Mouse (Mus musculus) cerebellum, adult (tissue): ENCODE results near the gene Nrg4.
"Not testable (repeated sequence)": the region's sequence is repeated elsewhere in the genome, so short reads cannot be mapped to it uniquely, and the experiment has no call there.

Experiments
- ATAC-seq: cut with Nextera tagmentation; 2 replicates; pipeline ENCODE4 v1.9.2; 2017; ENCODE audit warnings: mild to moderate bottlenecking, moderate library complexity, mixed read lengths; ENCODE audit not compliant: insufficient number of reproducible peaks, low FRiP score, low TSS enrichment

Nrg4 gene

DNA sequence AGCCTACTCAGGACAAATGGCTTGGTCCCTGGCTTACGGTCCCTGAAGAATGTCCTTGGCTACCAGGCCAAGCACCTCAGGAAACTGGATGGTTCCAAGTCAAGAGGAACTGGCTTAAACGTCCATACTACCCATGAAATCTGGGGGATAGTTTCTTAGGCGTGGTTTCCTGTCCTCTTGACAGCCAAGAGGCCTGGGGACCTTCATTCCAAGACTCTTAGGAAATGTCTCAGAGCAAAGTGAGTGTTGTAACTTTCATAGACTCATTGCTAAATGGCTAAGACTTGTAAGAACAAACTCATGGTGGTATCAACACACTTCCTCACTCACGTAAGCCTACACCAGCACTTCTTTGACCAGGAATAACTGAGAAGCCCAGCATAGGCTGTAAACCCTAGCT lies 71.0 kb downstream of the Nrg4 start:
- no peak for ATAC-seq

GRCm38 (mm10) chr9:55255056-55255455 lies 71.6 kb downstream of the Nrg4 start:
- no peak for ATAC-seq

- no peak for ATAC-seq
Measured at GRCm38 (mm10) chr9:55253849-55254248, 72.8 kb downstream of the Nrg4 start.

DNA sequence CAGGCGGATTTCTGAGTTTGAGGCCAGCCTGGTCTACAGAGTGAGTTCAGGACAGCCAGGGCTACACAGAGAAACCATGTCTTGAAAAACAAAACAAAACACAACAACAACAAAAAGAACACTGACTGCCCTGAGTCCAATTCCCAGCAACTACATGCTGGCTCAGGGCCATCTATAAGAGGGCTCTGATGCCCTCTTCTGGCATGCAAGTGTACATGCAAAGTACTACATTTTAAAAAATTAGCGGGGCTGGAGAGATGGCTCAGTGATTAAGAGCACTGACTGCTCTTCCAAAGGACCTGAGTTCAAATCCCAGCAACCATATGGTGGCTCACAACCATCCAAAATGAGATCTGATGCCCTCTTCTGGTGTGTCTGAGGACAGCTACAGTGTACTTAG lies 74.5 kb downstream of the Nrg4 start:
- not testable (repeated sequence) for ATAC-seq

- no peak for ATAC-seq
Measured at GRCm38 (mm10) chr9:55250595-55251247, 75.9 kb downstream of the Nrg4 start.

- no peak for ATAC-seq
Measured at GRCm38 (mm10) chr9:55248465-55248864, 78.2 kb downstream of the Nrg4 start.

- no peak for ATAC-seq
Measured at GRCm38 (mm10) chr9:55246918-55247317, 79.7 kb downstream of the Nrg4 start.

DNA sequence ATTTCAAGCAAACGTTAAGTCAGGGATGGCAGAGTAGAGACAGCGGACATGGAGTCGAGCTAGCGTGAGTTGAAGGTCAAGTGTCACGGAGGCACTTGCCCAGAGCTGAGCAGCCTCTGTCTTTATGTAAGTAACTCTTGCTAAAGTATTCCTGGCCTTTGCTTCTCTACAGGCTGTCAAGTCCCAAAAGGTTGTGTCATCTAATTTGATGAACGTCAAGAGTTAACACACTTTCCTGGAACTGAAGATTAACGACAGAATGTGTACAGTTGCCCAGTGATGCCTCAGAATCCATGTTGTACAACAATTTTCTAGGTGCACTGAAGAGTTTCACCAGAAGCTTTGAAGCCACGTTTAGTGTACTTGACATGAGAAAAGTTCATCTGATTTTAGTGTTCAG lies 80.2 kb downstream of the Nrg4 start:
- ATAC-seq: no peak

DNA sequence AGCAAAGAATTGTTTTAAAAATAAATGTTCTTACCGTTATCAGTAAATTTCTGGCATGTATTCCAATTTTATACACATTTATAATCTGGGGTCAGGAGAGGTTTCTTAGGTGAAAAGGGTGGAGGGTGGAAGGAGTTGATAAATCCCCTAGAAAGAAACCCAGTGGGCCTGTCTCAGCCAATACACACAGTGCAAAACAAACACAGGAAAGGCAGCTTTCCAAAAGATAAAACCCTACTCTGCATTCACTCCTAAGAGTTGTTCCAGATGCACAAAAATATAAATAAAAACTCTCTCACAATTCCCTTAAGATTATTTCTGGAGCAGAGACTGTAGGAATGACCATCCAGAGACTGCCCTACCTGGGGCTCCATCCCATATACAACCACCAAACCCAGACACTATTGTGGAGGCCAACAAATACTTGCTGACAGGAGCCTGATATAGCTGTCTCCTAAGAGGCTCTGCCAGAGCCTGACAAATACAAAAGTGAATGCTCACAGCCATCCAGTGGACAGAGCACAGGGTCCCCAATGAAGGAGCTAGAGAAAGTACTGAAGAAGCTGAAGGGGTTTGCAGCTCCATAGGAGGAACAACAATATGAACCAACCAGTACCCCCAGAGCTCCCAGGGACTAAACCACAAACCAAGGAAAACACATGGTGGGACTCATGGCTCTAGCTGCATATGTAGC lies 81.4 kb downstream of the Nrg4 start:
- not testable (repeated sequence) for ATAC-seq

DNA sequence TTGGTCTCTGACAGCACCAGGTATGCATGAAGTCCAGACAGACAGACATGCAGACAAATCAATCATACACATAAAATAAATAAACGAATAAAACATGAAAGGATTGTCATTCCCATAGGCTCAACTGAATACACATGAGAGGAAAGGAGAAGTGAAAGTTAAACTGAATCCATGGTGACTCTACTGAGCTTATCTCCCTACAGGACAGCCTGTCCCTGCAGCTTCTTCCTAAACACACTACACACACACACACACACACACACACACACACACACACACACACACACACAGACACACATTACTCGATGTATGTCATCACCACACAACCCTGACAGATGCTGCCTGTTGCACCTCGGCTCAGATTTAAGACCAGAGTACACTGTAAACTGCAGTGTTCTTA lies 82.6 kb downstream of the Nrg4 start:
- no peak for ATAC-seq

- no peak for ATAC-seq
Measured at GRCm38 (mm10) chr9:55243280-55243679, 83.4 kb downstream of the Nrg4 start.

- ATAC-seq: no peak
Measured at GRCm38 (mm10) chr9:55241863-55242685, 84.6 kb downstream of the Nrg4 start.

DNA sequence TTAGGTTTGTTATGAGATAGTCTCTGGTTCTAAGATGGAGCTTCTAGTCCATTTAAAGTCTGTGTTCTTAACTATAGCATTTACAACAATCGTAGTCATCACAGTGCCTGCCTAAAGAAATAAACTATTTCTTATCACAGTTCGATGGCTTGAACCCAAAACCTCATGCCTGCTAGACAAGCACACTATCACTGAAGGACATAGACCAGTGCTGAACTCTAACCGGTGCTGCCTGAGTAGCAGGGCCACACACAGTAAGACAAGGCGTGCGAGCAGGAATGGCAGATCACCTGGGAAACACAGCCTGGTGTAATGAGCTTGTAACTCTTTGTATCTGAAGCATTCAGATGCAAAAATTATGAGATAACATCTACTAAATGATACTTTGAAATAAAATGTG lies 85.8 kb downstream of the Nrg4 start:
- ATAC-seq: no peak

DNA sequence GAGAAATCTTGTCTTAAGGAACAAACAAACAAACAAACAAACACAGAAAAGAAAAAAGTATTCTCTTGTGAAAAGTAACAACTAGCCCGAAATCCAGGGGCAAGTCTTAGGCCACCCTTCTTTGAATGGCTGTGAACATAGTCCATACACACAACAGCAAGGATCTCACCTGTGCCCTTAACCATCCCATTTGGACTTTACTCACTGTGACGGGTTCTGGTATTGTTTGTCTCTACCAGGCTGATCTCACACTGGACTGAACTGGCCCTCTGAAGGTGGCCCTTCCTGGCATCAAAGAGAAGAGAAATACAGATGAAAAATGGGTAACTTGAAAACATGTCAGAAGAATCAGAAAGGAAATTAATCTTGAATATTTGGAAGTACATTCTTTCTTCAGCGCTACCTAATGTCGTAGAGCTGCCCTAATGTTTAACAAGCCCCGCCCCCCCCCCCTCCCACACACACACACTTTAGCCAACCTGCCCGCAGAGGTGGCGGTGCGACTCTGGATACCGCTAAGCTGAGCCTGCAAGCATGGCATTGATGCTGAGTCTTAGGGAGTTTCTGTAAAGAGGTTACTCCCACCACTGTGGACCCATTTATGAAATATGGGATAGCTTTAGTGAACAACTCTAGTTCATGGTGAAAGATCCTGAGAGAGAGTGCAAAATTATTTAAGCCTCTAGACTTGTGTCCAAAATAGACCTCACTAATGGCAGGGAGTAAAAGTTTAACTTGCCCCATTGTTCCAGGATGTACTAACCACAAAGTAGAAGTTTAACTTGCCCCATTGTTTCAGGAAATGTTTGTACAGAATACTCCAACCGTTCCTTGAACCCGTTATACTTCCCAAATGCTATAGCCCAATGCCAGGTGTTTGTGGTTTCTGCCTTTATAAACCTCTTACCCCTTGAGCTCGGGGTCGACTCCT lies 90.1 kb downstream of the Nrg4 start:
- ATAC-seq: no peak

- not testable (repeated sequence) for ATAC-seq
Measured at GRCm38 (mm10) chr9:55233076-55233475, 93.6 kb downstream of the Nrg4 start.

DNA sequence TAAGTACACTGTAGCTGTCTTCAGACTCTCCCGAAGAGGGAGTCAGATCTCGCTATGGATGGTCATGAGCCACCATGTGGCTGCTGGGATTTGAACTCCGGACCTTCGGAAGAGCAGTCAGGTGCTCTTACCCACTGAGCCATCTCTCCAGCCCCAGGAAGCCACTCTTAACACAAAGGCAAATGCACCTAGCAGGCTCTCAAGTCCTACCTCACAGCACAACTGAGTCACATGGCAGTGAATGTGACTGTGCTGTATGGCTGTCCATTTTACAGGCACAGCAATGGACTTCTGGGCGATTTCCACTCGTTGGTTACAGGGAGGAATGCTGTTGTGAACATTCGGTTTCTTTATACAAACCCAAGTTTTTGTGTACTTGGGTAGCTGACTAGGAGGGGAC lies 94.1 kb downstream of the Nrg4 start:
- ATAC-seq: no peak

GRCm38 (mm10) chr9:55232110-55232509 lies 94.5 kb downstream of the Nrg4 start:
- no peak for ATAC-seq

DNA sequence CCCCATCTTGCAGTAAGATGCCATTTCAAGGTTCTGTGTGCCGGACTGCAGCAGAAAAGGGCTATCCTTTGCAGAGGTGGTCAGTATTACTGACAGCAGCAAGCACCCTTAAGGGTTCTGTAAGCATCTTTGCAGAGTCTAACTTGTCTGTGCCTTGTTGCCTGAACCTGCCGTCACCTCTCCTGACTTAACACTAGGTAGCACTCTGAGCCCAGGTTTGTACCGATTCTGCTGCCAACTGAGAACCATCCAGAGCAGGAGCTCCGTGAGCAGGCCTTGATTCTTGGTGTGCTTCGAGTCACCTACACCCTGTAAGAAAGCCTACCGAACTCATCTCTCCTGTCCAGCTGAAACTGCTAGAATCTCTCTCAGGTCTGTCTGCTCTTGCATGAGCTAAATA lies 95.1 kb downstream of the Nrg4 start:
- ATAC-seq: peak; percentile 70

- no peak for ATAC-seq
Measured at GRCm38 (mm10) chr9:55229010-55229409, 97.6 kb downstream of the Nrg4 start.

DNA sequence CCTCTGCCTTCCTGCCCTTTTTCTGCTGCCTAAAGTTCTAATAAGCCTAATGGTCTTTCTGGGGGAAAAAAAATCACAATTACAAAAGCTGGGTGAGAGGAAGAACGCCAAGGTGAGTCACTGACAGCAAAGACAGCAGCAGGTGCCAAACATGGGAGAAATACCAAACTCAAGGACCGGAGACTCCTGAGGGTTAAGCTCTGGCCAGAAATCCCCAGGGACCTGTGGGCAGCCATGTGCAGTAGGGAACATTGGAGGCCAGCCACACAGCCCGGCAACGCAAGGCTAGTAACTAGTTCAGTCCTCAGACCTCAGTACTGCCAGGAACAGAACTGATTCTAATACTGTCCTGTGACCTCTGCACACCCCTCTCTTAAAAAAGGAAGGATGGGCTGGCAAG lies 98.5 kb downstream of the Nrg4 start:
- ATAC-seq: no peak; the same call in 1 of the 2 replicates
